Mouse (Mus musculus) monocyte, adult 5-6 weeks (primary cell): ENCODE measurements around the gene Kcnk4. TPM values are rescaled to one million over a fixed set of nuclear protein-coding genes. Genes with fewer than 3 reads are reported as not detected.

Experiments
- ATAC-seq: fragments of 153-309, 156-312 bp; replicated peaks from 2 replicates; pipeline ENCODE4 v1.8.0; 2017; ENCODE audit warnings: mild to moderate bottlenecking; ENCODE audit not compliant: low TSS enrichment, insufficient number of reproducible peaks, severe bottlenecking, poor library complexity, low FRiP score
- total RNA-seq: library from RNA; stranded (forward); fragments of 200-1000, 200-491, 200-594 nt; gene quantifications from 3 replicates; pipeline ENCODE4 v1.2.3, GENCODE M21; 2017

Kcnk4 gene
- total RNA-seq, 1 experiment from 2014 or later, result not detected

GRCm38 (mm10) chr19:6969665-6970381 is 35.5 kb upstream of the Kcnk4 start:
- ATAC-seq, result no peak

- ATAC-seq, result no peak
Measured at GRCm38 (mm10) chr19:6969291-6969664, 35.0 kb upstream of the Kcnk4 start.

- no peak for ATAC-seq
Measured at GRCm38 (mm10) chr19:6968491-6969271, 34.4 kb upstream of the Kcnk4 start.

- ATAC-seq, result no peak
Measured at GRCm38 (mm10) chr19:6956461-6956860, 22.1 kb upstream of the Kcnk4 start.

- no peak for ATAC-seq
Measured at GRCm38 (mm10) chr19:6955424-6955823, 21.1 kb upstream of the Kcnk4 start.

GRCm38 (mm10) chr19:6954046-6954445 is 19.7 kb upstream of the Kcnk4 start:
- ATAC-seq, result no peak

- ATAC-seq, result no peak
Measured at GRCm38 (mm10) chr19:6952712-6953037, 18.4 kb upstream of the Kcnk4 start.

GRCm38 (mm10) chr19:6951994-6952711 is 17.8 kb upstream of the Kcnk4 start:
- 0 out of 2 replicates have a peak, but pooled peaks have one; percentile 7 for ATAC-seq

GRCm38 (mm10) chr19:6951381-6951968 is 17.2 kb upstream of the Kcnk4 start:
- peak; percentile 77 for ATAC-seq

GRCm38 (mm10) chr19:6950613-6951153 is 16.4 kb upstream of the Kcnk4 start:
- 0 out of 2 replicates have a peak, but pooled peaks have one; percentile 1 for ATAC-seq

- ATAC-seq, result no peak
Measured at GRCm38 (mm10) chr19:6949951-6950350, 15.6 kb upstream of the Kcnk4 start.

GRCm38 (mm10) chr19:6949532-6949931 is 15.2 kb upstream of the Kcnk4 start:
- ATAC-seq, result no peak

- ATAC-seq, result no peak
Measured at GRCm38 (mm10) chr19:6948186-6948585, 13.9 kb upstream of the Kcnk4 start.

GRCm38 (mm10) chr19:6947742-6948141 is 13.4 kb upstream of the Kcnk4 start:
- ATAC-seq, result no peak

- no peak for ATAC-seq
Measured at GRCm38 (mm10) chr19:6943709-6944108, 9.4 kb upstream of the Kcnk4 start.

- ATAC-seq, result no peak
Measured at GRCm38 (mm10) chr19:6942764-6943163, 8.4 kb upstream of the Kcnk4 start.

- ATAC-seq, result peak; percentile 75
Measured at GRCm38 (mm10) chr19:6942249-6942691, 8.0 kb upstream of the Kcnk4 start, which contains the start of gene Gpr137. Gene Gpr137 (minus strand): TSS chr19:6942480.

GRCm38 (mm10) chr19:6941372-6942248 is 7.3 kb upstream of the Kcnk4 start, which contains the start of gene Bad:
Gene Bad (plus strand): TSS chr19:6941861.
- ATAC-seq, result peak; percentile 53
